Comparison of ENCODE assay signal across 17 mouse cellular contexts in the genomic region with DNA sequence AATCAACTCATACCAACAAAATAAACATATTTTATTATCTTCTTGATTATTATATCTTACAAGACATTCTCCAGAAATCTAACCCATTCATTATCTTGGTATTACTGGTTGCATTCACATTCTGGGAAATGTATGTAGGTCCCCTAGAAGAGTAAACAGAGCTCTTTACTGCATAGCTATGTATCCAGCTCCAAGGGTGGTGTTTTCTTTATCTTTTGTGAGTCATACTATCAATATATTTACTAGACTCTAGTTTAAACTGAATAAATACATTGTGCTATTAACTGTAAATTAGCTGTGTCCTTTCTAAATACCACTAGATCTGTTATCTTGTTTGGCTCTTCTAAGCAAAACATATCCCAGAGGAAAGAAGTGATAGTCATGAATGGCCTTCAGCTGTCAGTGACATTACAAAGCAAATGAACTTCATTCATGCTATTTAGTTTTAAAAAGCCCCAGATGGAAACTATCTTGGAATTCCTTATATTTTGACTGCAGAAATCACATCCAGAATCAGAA.
"Had no signal": no experiment of that assay in that cellular context is flagged by ENCODE, and none has a peak within 500 bp of the region (broad histone marks: within the 10 kb centered on the region; RNA-seq: fewer than 3 reads in every experiment).

No protein-coding gene starts in this region.

- H3K36me3 ChIP-seq: liver, embryonic 13.5 days; liver, embryonic 15.5 days; midbrain, embryonic 13.5 days; midbrain, embryonic 15.5 days; neural tube, embryonic 12.5 days; stomach, embryonic 15.5 days had no signal

- H3K9me3 ChIP-seq: liver, embryonic 13.5 days; liver, embryonic 15.5 days; megakaryocyte, embryonic 14.5 days; midbrain, embryonic 13.5 days; midbrain, embryonic 15.5 days; neural tube, embryonic 12.5 days; stomach, embryonic 15.5 days had no signal

- H3K4me3 ChIP-seq: liver, embryonic 13.5 days; liver, embryonic 15.5 days; megakaryocyte, embryonic 14.5 days; midbrain, embryonic 13.5 days; midbrain, embryonic 15.5 days; neural tube, embryonic 12.5 days; stomach, embryonic 15.5 days had no signal

- H3K4me2 ChIP-seq: liver, embryonic 11.5 days; liver, embryonic 13.5 days; liver, embryonic 15.5 days; midbrain, embryonic 11.5 days; midbrain, embryonic 13.5 days; midbrain, embryonic 15.5 days; neural tube, embryonic 12.5 days; stomach, embryonic 15.5 days had no signal

- H3K27me3 ChIP-seq: liver, embryonic 13.5 days; liver, embryonic 15.5 days; megakaryocyte, embryonic 14.5 days; midbrain, embryonic 13.5 days; midbrain, embryonic 15.5 days; neural tube, embryonic 12.5 days; stomach, embryonic 15.5 days had no signal

- H3K27ac ChIP-seq: liver, embryonic 13.5 days; liver, embryonic 15.5 days; macrophage; midbrain, embryonic 13.5 days; midbrain, embryonic 15.5 days; neural tube, embryonic 12.5 days; stomach, embryonic 15.5 days; stomach, postnatal 0 days had no signal

- ATAC-seq: liver, postnatal 0 days; midbrain, embryonic 13.5 days; midbrain, embryonic 15.5 days had no signal

- DNase-seq: liver, embryonic 13.5 days; liver, postnatal 0 days; lung, adult 2 months; right cerebral cortex, postnatal 14 days; thymus, adult 2 months; thymus, postnatal 25 days; thymus, postnatal 4 days had no signal

- H3K4me1 ChIP-seq: liver, embryonic 13.5 days; liver, embryonic 15.5 days; megakaryocyte, embryonic 14.5 days; midbrain, embryonic 15.5 days; stomach, embryonic 15.5 days had no signal

- H3K9ac ChIP-seq: liver, embryonic 13.5 days; liver, embryonic 15.5 days; liver, postnatal 0 days; midbrain, embryonic 13.5 days; midbrain, embryonic 15.5 days; neural tube, embryonic 12.5 days; stomach, embryonic 15.5 days had no signal
